Mouse (Mus musculus) mature B cell (primary cell): Measurements from ENCODE around the gene Il23r.

ENCODE experiments used
- in situ Hi-C: fragments of 300-500 bp; cut with MboI; formaldehyde crosslinking; loops from 2 replicates; pipeline ENCODE4 v1.14.3; 2019

Gene Il23r

GRCm38 (mm10) chr6:67431808-67432207, 59.8 kb downstream of the Il23r start:
- in situ Hi-C loops: no loop called here

- in situ Hi-C loops: no loop called here
Measured at GRCm38 (mm10) chr6:67421761-67422160, 69.9 kb downstream of the Il23r start.

- in situ Hi-C loops: no loop called here
Measured at GRCm38 (mm10) chr6:67416557-67416956, 75.1 kb downstream of the Il23r start.

- in situ Hi-C loops: no loop called here
Measured at GRCm38 (mm10) chr6:67415276-67415675, 76.4 kb downstream of the Il23r start.

GRCm38 (mm10) chr6:67413378-67413777, 78.3 kb downstream of the Il23r start:
- in situ Hi-C loops: no loop called here

- in situ Hi-C loops: no loop called here
Measured at GRCm38 (mm10) chr6:67405281-67405682, 86.4 kb downstream of the Il23r start.

GRCm38 (mm10) chr6:67399551-67399950, 92.1 kb downstream of the Il23r start:
- in situ Hi-C loops: no loop called here

GRCm38 (mm10) chr6:67375982-67376391, 115.7 kb downstream of the Il23r start, which contains the start of gene Il12rb2:
Gene Il12rb2, minus strand, starts transcription at chr6:67376188.
- in situ Hi-C loops: no loop called here
